Mouse (Mus musculus): ENCODE results near the gene Tcap. TPM values are rescaled to one million over a fixed set of nuclear protein-coding genes. Genes with fewer than 3 reads are reported as not detected.

The Tcap gene
- total and polyA plus RNA-seq, 3 experiments = not detected

DNA sequence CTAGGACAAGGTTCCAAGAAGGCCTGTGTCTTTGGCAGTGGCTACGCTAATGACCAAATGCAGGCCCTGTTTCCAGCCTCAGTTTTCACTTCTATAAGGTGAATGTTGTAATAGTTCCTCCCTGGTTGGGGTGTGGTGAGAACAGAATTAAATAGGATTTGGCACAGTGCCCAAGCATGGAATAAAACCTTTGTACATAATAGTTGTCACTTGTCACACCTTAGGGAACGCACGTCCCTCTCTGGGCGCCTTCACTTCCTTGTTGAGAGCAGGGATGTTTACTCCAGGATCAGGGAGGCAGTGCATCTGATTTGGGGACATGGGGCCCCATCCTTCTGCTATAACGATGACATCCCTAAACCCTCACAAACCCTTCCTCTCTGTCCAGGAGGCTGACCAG is 44.8 kb downstream of the Tcap start:
- TF ChIP-seq CHD1 (IDR thresholded peaks at IDR 0.05; ENCODE audit: low read depth, low read length) (no peak), ZNF384 (IDR thresholded peaks at IDR 0.05; ENCODE audit: low read depth, low read length) (no peak), POLR2A (IDR thresholded peaks at IDR 0.05; ENCODE audit: low read depth, low read length) (no peak), BHLHE40 (IDR thresholded peaks at IDR 0.05; ENCODE audit: low read depth, low read length) (no peak), KAT2A (IDR thresholded peaks at IDR 0.05; ENCODE audit: insufficient replicate concordance, low read length) (no peak), UBTF (IDR thresholded peaks at IDR 0.05; ENCODE audit: low read depth, low read length) (no peak), MAZ (IDR thresholded peaks at IDR 0.05; ENCODE audit: low read depth, low read length) (no peak), RCOR1 (conservative IDR thresholded peaks at IDR 0.05; ENCODE audit: low read depth, low read length) (no peak), NELFE (IDR thresholded peaks at IDR 0.05; ENCODE audit: low read depth, low read length) (no peak), E2F4 (IDR thresholded peaks at IDR 0.05; ENCODE audit: insufficient replicate concordance, low read depth, low read length) (no peak), PAX5 (IDR thresholded peaks at IDR 0.05; ENCODE audit: low read length) (no peak), CHD2 (IDR thresholded peaks at IDR 0.05; ENCODE audit: low read length) (no peak), EP300 (IDR thresholded peaks at IDR 0.05; ENCODE audit: low read length) (no peak), ETS1 (conservative IDR thresholded peaks at IDR 0.05; ENCODE audit: low read depth, low read length) (no peak), JUND (conservative IDR thresholded peaks at IDR 0.05; ENCODE audit: low read depth, low read length) (no peak), ZC3H11A (IDR thresholded peaks at IDR 0.05; ENCODE audit: low read depth, low read length) (no peak), GABPA (IDR thresholded peaks at IDR 0.05; ENCODE audit: insufficient replicate concordance, low read depth, low read length) (no peak), MYC (IDR thresholded peaks at IDR 0.05; ENCODE audit: low read depth, low read length) (no peak), POLR2AphosphoS2 (IDR thresholded peaks at IDR 0.05; ENCODE audit: low read depth, low read length) (no peak)
- H3K27ac ChIP-seq (ENCODE audit: insufficient read depth, low read depth) = no peak overlapping the region
- H3K4me1 ChIP-seq (ENCODE audit: control insufficient read depth in 1 of 2, insufficient read depth in 2 of 2) = no peaks in the 10 kb centered on the region
- no peak overlapping the region for H3K9ac ChIP-seq (ENCODE audit: insufficient read depth, low read depth)
- H3K4me2 ChIP-seq (ENCODE audit: insufficient read depth, low read depth, poor library complexity, severe bottlenecking) = no peak overlapping the region
- peaks cover 74% of the 10 kb centered on the region for H3K27me3 ChIP-seq (replicated peaks)
- H3K36me3 ChIP-seq (replicated peaks in 1 of 2; ENCODE audit: control insufficient read depth in 1 of 2, insufficient read depth in 1 of 2, low read length in 1 of 2) = no peaks in the 10 kb centered on the region
- no peak overlapping the region for H3K4me3 ChIP-seq (replicated peaks in 1 of 3; ENCODE audit: low read depth in 2 of 3, low read length in 2 of 3, poor library complexity in 1 of 3)
- DNase-seq (ENCODE audit: extremely low read depth) = no peak
- dilution Hi-C loops (cut with MboI; ENCODE audit: extremely low pct_ligation_motif_present, extremely low pct_unique_long_range_greater_than_20kb, low sequenced_read_pairs) = no loop called here
- no peaks in the 10 kb centered on the region for H3K9me3 ChIP-seq (replicated peaks; ENCODE audit: low read length)
- H3K79me2 ChIP-seq (replicated peaks; ENCODE audit: control insufficient read depth, extremely low read depth, insufficient read depth, poor library complexity, severe bottlenecking) = no peaks in the 10 kb centered on the region
- in situ Hi-C loops (cut with MboI; ENCODE audit: low pct_ligation_motif_present, low pct_unique_long_range_greater_than_20kb, low sequenced_read_pairs) = no loop called here

DNA sequence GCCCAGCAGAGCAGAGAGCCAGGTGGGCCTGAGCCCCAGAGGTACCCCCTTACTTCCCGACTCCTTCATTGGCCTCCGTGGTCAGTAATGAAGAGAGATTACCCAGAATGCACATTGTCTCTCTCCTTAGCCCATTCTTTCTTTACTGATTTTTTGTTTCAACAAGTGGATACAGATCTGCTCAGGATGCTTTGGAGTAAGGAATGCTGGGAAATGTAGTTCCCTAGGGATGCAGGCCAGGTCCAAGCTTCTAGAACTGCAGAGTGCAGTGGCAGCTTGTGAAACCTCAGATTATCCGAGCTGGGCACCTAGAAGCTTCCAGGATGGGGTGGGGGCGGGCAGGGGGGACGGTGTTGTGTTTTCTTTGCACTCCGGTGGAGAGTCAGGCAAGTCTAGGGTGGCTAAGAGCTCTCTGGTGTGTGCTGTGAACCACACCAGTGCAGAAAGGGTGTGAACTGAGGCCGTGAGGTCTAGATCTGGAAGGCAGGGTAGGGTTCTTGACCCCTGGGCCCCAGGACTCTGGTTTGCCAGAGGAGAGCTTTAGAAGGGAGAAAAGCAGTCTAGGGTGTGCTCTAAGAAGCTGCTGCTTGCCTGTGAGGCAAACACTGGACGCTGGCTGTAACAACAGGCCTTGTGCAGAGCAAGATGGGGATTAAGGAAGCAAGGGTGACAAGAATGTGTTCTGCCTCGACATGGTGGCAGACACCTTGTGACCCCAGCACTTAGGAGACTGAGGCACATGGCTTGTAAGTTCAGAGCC is 48.3 kb downstream of the Tcap start:
- Histone ChIP-seq H3K9ac (ENCODE audit: insufficient read depth, low read depth) (no peak overlapping the region), H3K36me3 (replicated peaks in 1 of 2; ENCODE audit: control insufficient read depth in 1 of 2, insufficient read depth in 1 of 2, low read length in 1 of 2) (peaks cover 0 to 11% of the 10 kb centered on the region in 2 experiments), H3K79me2 (replicated peaks; ENCODE audit: control insufficient read depth, extremely low read depth, insufficient read depth, poor library complexity, severe bottlenecking) (no peaks in the 10 kb centered on the region), H3K9me3 (replicated peaks; ENCODE audit: low read length) (no peaks in the 10 kb centered on the region), H3K4me3 (replicated peaks in 1 of 3; ENCODE audit: low read depth in 2 of 3, low read length in 2 of 3, poor library complexity in 1 of 3) (no peak overlapping the region), H3K4me2 (ENCODE audit: insufficient read depth, low read depth, poor library complexity, severe bottlenecking) (no peak overlapping the region), H3K27ac (ENCODE audit: insufficient read depth, low read depth) (no peak overlapping the region), H3K27me3 (replicated peaks) (peaks cover 40% of the 10 kb centered on the region), H3K4me1 (ENCODE audit: control insufficient read depth in 1 of 2, insufficient read depth in 2 of 2) (no peaks in the 10 kb centered on the region)
- dilution Hi-C loops (cut with MboI; ENCODE audit: extremely low pct_ligation_motif_present, extremely low pct_unique_long_range_greater_than_20kb, low sequenced_read_pairs) (no loop called here), in situ Hi-C loops (cut with MboI; ENCODE audit: low pct_ligation_motif_present, low pct_unique_long_range_greater_than_20kb, low sequenced_read_pairs) (no loop called here)
- DNase-seq (ENCODE audit: extremely low read depth) = no peak
- TF ChIP-seq HCFC1 (IDR thresholded peaks at IDR 0.05; ENCODE audit: low read depth, low read length) = 0 out of 2 replicates have a peak, but pooled peaks have one; percentile 27
- no peak for TF ChIP-seq BHLHE40 (IDR thresholded peaks at IDR 0.05; ENCODE audit: low read depth, low read length)
- no peak for TF ChIP-seq GABPA (IDR thresholded peaks at IDR 0.05; ENCODE audit: insufficient replicate concordance, low read depth, low read length)
- no peak for TF ChIP-seq CTCF (conservative IDR thresholded peaks at IDR 0.05 in 1 of 2, IDR thresholded peaks at IDR 0.05 in 1 of 2; ENCODE audit: low read depth in 2 of 2, low read length in 2 of 2)
- no peak for TF ChIP-seq JUN (IDR thresholded peaks at IDR 0.05; ENCODE audit: insufficient read depth, low read depth, low read length)

Other genes starting within 250 kb of the Tcap start
- gene Fbxl20, start 233.4 kb upstream of the Tcap start, total RNA-seq (2012; rRNA removed) = 4.4 and 7.9 TPM in 2 replicates
- gene Fbxl20, start 233.4 kb upstream of the Tcap start, total RNA-seq (2014; rRNA removed) = 4.8 and 6.4 TPM in 2 replicates
- gene Fbxl20, start 233.4 kb upstream of the Tcap start, polyA plus RNA-seq (2012; ENCODE audit: insufficient read length, low read depth) = 7.4 and 9.0 TPM in 2 replicates
- 28.8 and 40.8 TPM in 2 replicates for gene Med1, start 190.5 kb upstream of the Tcap start, total RNA-seq (2012; rRNA removed)
- gene Med1, start 190.5 kb upstream of the Tcap start, total RNA-seq (2014; rRNA removed) = 51.4 and 52.0 TPM in 2 replicates
- 54.7 and 58.9 TPM in 2 replicates for gene Med1, start 190.5 kb upstream of the Tcap start, polyA plus RNA-seq (2012; ENCODE audit: insufficient read length, low read depth)
- gene Cdk12, start 180.8 kb upstream of the Tcap start, total RNA-seq (2012; rRNA removed) = 29.6 and 38.2 TPM in 2 replicates
- gene Cdk12, start 180.8 kb upstream of the Tcap start, total RNA-seq (2014; rRNA removed) = 26.1 and 27.8 TPM in 2 replicates
- gene Cdk12, start 180.8 kb upstream of the Tcap start, polyA plus RNA-seq (2012; ENCODE audit: insufficient read length, low read depth) = 39.1 and 44.1 TPM in 2 replicates
- not detected in 2 replicates for gene Neurod2, start 54.2 kb upstream of the Tcap start, total RNA-seq (2012; rRNA removed)
- not detected in 2 replicates for gene Neurod2, start 54.2 kb upstream of the Tcap start, total RNA-seq (2014; rRNA removed)
- gene Neurod2, start 54.2 kb upstream of the Tcap start, polyA plus RNA-seq (2012; ENCODE audit: insufficient read length, low read depth) = not detected in 2 replicates
- gene Ppp1r1b, start 35.4 kb upstream of the Tcap start, total RNA-seq (2012; rRNA removed) = 0.08 TPM in 1 of 2 replicates, not detected in the other
- gene Ppp1r1b, start 35.4 kb upstream of the Tcap start, total RNA-seq (2014; rRNA removed) = not detected in 2 replicates
- not detected in 2 replicates for gene Ppp1r1b, start 35.4 kb upstream of the Tcap start, polyA plus RNA-seq (2012; ENCODE audit: insufficient read length, low read depth)
- gene Stard3, start 25.4 kb upstream of the Tcap start, total RNA-seq (2012; rRNA removed) = 39.6 and 44.4 TPM in 2 replicates
- gene Stard3, start 25.4 kb upstream of the Tcap start, total RNA-seq (2014; rRNA removed) = 28.4 and 33.9 TPM in 2 replicates
- gene Stard3, start 25.4 kb upstream of the Tcap start, polyA plus RNA-seq (2012; ENCODE audit: insufficient read length, low read depth) = 28.9 and 31.7 TPM in 2 replicates
- gene Pnmt, start 2.6 kb downstream of the Tcap start, total RNA-seq (2012; rRNA removed) = not detected in 2 replicates
- not detected in 2 replicates for gene Pnmt, start 2.6 kb downstream of the Tcap start, total RNA-seq (2014; rRNA removed)
- gene Pnmt, start 2.6 kb downstream of the Tcap start, polyA plus RNA-seq (2012; ENCODE audit: insufficient read length, low read depth) = not detected in 2 replicates
- 6.9 and 7.1 TPM in 2 replicates for gene Pgap3, start 16.7 kb downstream of the Tcap start, total RNA-seq (2012; rRNA removed)
- gene Pgap3, start 16.7 kb downstream of the Tcap start, total RNA-seq (2014; rRNA removed) = 2.4 and 3.3 TPM in 2 replicates
- gene Pgap3, start 16.7 kb downstream of the Tcap start, polyA plus RNA-seq (2012; ENCODE audit: insufficient read length, low read depth) = 6.5 and 7.1 TPM in 2 replicates
- 0.08 and 0.17 TPM in 2 replicates for gene Erbb2, start 28.7 kb downstream of the Tcap start, total RNA-seq (2012; rRNA removed)
- not detected in 2 replicates for gene Erbb2, start 28.7 kb downstream of the Tcap start, total RNA-seq (2014; rRNA removed)
- 0.06 TPM in 1 of 2 replicates, not detected in the other for gene Erbb2, start 28.7 kb downstream of the Tcap start, polyA plus RNA-seq (2012; ENCODE audit: insufficient read length, low read depth)
- 129 and 136 TPM in 2 replicates for gene Mien1, start 55.2 kb downstream of the Tcap start, total RNA-seq (2012; rRNA removed)
- 80.3 and 84.7 TPM in 2 replicates for gene Mien1, start 55.2 kb downstream of the Tcap start, total RNA-seq (2014; rRNA removed)
- gene Mien1, start 55.2 kb downstream of the Tcap start, polyA plus RNA-seq (2012; ENCODE audit: insufficient read length, low read depth) = 94.6 and 109 TPM in 2 replicates
- 8.0 and 13.3 TPM in 2 replicates for gene Grb7, start 62.6 kb downstream of the Tcap start, total RNA-seq (2012; rRNA removed)
- 3.0 and 4.5 TPM in 2 replicates for gene Grb7, start 62.6 kb downstream of the Tcap start, total RNA-seq (2014; rRNA removed)
- gene Grb7, start 62.6 kb downstream of the Tcap start, polyA plus RNA-seq (2012; ENCODE audit: insufficient read length, low read depth) = 9.9 and 11.5 TPM in 2 replicates
- gene Ikzf3, start 162.2 kb downstream of the Tcap start, total RNA-seq (2012; rRNA removed) = 110 and 124 TPM in 2 replicates
- 118 and 130 TPM in 2 replicates for gene Ikzf3, start 162.2 kb downstream of the Tcap start, total RNA-seq (2014; rRNA removed)
- 238 and 243 TPM in 2 replicates for gene Ikzf3, start 162.2 kb downstream of the Tcap start, polyA plus RNA-seq (2012; ENCODE audit: insufficient read length, low read depth)
- gene Zpbp2, start 167.3 kb downstream of the Tcap start, total RNA-seq (2012; rRNA removed) = 3.1 and 3.9 TPM in 2 replicates
- 3.2 and 5.0 TPM in 2 replicates for gene Zpbp2, start 167.3 kb downstream of the Tcap start, total RNA-seq (2014; rRNA removed)
- gene Zpbp2, start 167.3 kb downstream of the Tcap start, polyA plus RNA-seq (2012; ENCODE audit: insufficient read length, low read depth) = 3.0 and 3.7 TPM in 2 replicates
- 45.1 and 49.7 TPM in 2 replicates for gene Ormdl3, start 203.6 kb downstream of the Tcap start, total RNA-seq (2012; rRNA removed)
- 30.6 and 32.9 TPM in 2 replicates for gene Ormdl3, start 203.6 kb downstream of the Tcap start, total RNA-seq (2014; rRNA removed)
- gene Ormdl3, start 203.6 kb downstream of the Tcap start, polyA plus RNA-seq (2012; ENCODE audit: insufficient read length, low read depth) = 32.5 and 34.9 TPM in 2 replicates
- gene Lrrc3c, start 214.5 kb downstream of the Tcap start, total RNA-seq (2012; rRNA removed) = not detected in 2 replicates
- not detected in 2 replicates for gene Lrrc3c, start 214.5 kb downstream of the Tcap start, total RNA-seq (2014; rRNA removed)
- not detected in 2 replicates for gene Lrrc3c, start 214.5 kb downstream of the Tcap start, polyA plus RNA-seq (2012; ENCODE audit: insufficient read length, low read depth)
- 1.8 and 2.0 TPM in 2 replicates for gene Gm12355, start 241.8 kb downstream of the Tcap start, total RNA-seq (2012; rRNA removed)
- 24.2 and 26.0 TPM in 2 replicates for gene Gm12355, start 241.8 kb downstream of the Tcap start, total RNA-seq (2014; rRNA removed)
- 3.0 and 9.8 TPM in 2 replicates for gene Gm12355, start 241.8 kb downstream of the Tcap start, polyA plus RNA-seq (2012; ENCODE audit: insufficient read length, low read depth)
- gene Gsdma3, start 242.5 kb downstream of the Tcap start, total RNA-seq (2012; rRNA removed) = not detected in 2 replicates
- gene Gsdma3, start 242.5 kb downstream of the Tcap start, total RNA-seq (2014; rRNA removed) = not detected in 2 replicates
- not detected in 2 replicates for gene Gsdma3, start 242.5 kb downstream of the Tcap start, polyA plus RNA-seq (2012; ENCODE audit: insufficient read length, low read depth)